Comparison of ENCODE assay signal across 8 mouse cellular contexts in the genomic region with DNA sequence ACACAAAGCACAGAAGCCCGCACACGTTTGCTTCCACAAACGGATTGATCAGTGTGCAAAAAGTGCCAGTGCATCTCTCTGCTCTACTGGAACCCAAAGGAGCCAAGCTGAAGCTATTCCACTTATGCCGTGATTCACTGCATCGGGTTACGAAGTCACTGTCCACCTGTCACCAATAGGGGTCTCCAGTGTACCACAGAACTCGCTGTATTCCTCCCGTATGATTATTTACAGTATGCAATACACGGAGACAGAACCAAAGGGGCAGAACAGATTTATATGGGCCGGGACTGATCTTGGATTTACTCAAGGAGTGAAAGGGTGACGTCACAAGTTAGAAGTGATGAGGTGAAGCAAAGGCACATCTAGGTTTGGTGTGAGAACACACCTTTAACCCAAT.
DNase-seq lines count a peak whose midpoint lies in the region; ATAC-seq and TF ChIP-seq lines count a peak whose summit lies in the region.

No protein-coding gene starts in this region.

- H3K4me3 ChIP-seq in forebrain, embryonic 15.5 days: no peak overlapping the region
- no peak overlapping the region for H3K4me3 ChIP-seq in liver, embryonic 14.5 days (ENCODE audit: insufficient read depth in 1 of 2, low read depth in 2 of 2, low read length in 2 of 2)
- H3K4me3 ChIP-seq in neural tube, embryonic 15.5 days (replicated peaks): no peak overlapping the region

- WGBS in forebrain, embryonic 15.5 days: 6% methylated on average over 11 of the region's 11 CpGs
- WGBS in liver, embryonic 14.5 days (ENCODE audit: insufficient replicate concordance): 5% methylated on average over 11 of the region's 11 CpGs
- WGBS in neural tube, embryonic 15.5 days: 3% methylated on average over 11 of the region's 11 CpGs

- H3K36me3 ChIP-seq in forebrain, embryonic 15.5 days: no peaks in the 10 kb centered on the region
- H3K36me3 ChIP-seq in liver, embryonic 14.5 days (replicated peaks; ENCODE audit: control insufficient read depth, insufficient read depth, low read depth): no peaks in the 10 kb centered on the region
- H3K36me3 ChIP-seq in neural tube, embryonic 15.5 days: no peaks in the 10 kb centered on the region

- TF ChIP-seq CTCF in liver, embryonic 14.5 days (IDR thresholded peaks at IDR 0.05; ENCODE audit: low read depth): peak; percentile 67

- H3K4me2 ChIP-seq in forebrain, embryonic 15.5 days (replicated peaks): no peak overlapping the region
- H3K4me2 ChIP-seq in liver, embryonic 14.5 days (ENCODE audit: low read depth): no peak overlapping the region
- peak overlapping the region; percentile 28; the same call in 1 of the 2 replicates for H3K4me2 ChIP-seq in neural tube, embryonic 15.5 days

- peak; percentile 25 for DNase-seq in MN1 (ENCODE audit: low spot score)
- peak; percentile 56 for DNase-seq in cerebellum, adult 11-12 months
- peak; percentile 2 for DNase-seq in heart, postnatal 25 days (ENCODE audit: low spot score)
- peak; percentile 61 to 74 for DNase-seq in kidney, postnatal 36 days
- no peak for DNase-seq in liver, embryonic 14.5 days (ENCODE audit: low read depth in 3 of 3, low spot score in 3 of 3)
- DNase-seq in urinary bladder, postnatal 4 days (ENCODE audit: low spot score in 2 of 2): peak; percentile 24 to 64

- 0 out of 2 replicates have a peak, but pooled peaks cover 11% of the 10 kb centered on the region for H3K27me3 ChIP-seq in forebrain, embryonic 15.5 days
- H3K27me3 ChIP-seq in liver, embryonic 14.5 days (ENCODE audit: control insufficient read depth, insufficient read depth, low read length): no peaks in the 10 kb centered on the region
- H3K27me3 ChIP-seq in neural tube, embryonic 15.5 days (replicated peaks): 0 out of 2 replicates have a peak, but pooled peaks cover 5% of the 10 kb centered on the region

- ATAC-seq in forebrain, embryonic 15.5 days (replicated peaks): peak; percentile 81
- ATAC-seq in liver, embryonic 14.5 days (ENCODE audit: insufficient read depth): no peak
- ATAC-seq in neural tube, embryonic 15.5 days (ENCODE audit: low FRiP score): peak; percentile 51

- no peak for TF ChIP-seq EP300 in liver, embryonic 14.5 days (IDR thresholded peaks at IDR 0.05; ENCODE audit: low read depth)

- H3K9ac ChIP-seq in forebrain, embryonic 15.5 days (replicated peaks): no peak overlapping the region
- no peak overlapping the region for H3K9ac ChIP-seq in liver, embryonic 14.5 days (replicated peaks)
- no peak overlapping the region for H3K9ac ChIP-seq in neural tube, embryonic 15.5 days (replicated peaks)

- intact Hi-C loops in heart, postnatal 25 days (cut with DNase I): loop anchor here (2.0 to 5.0 kb wide), 3 partner anchors 176 to 596 kb away; no protein-coding TSS in a partner anchor

- no peaks in the 10 kb centered on the region for H3K9me3 ChIP-seq in forebrain, embryonic 15.5 days
- H3K9me3 ChIP-seq in liver, embryonic 14.5 days (ENCODE audit: control insufficient read depth, low read length): no peaks in the 10 kb centered on the region
- no peaks in the 10 kb centered on the region for H3K9me3 ChIP-seq in neural tube, embryonic 15.5 days (replicated peaks)

- H3K27ac ChIP-seq in forebrain, embryonic 15.5 days (replicated peaks): no peak overlapping the region
- no peak overlapping the region for H3K27ac ChIP-seq in liver, embryonic 14.5 days
- no peak overlapping the region for H3K27ac ChIP-seq in neural tube, embryonic 15.5 days (replicated peaks)

- peaks cover 24% of the 10 kb centered on the region for H3K4me1 ChIP-seq in forebrain, embryonic 15.5 days
- H3K4me1 ChIP-seq in liver, embryonic 14.5 days (replicated peaks; ENCODE audit: control insufficient read depth in 2 of 2, insufficient read depth in 2 of 2, low read length in 1 of 2): no peaks in the 10 kb centered on the region
- peaks cover 28% of the 10 kb centered on the region for H3K4me1 ChIP-seq in neural tube, embryonic 15.5 days

Comparison
In these comparisons a context has a peak if more than half of its experiments do, and no peak if none do; other contexts are left out.
1. DNase-seq: peak in MN1 (single experiment), cerebellum, adult 11-12 months (single experiment), heart, postnatal 25 days (single experiment), kidney, postnatal 36 days (2 of 2) and urinary bladder, postnatal 4 days (2 of 2); none in liver, embryonic 14.5 days (0 of 3).